Mouse (Mus musculus) hindbrain, embryonic 11.5 days (tissue): ENCODE data around the gene Adamts7. TPM values are rescaled to one million over a fixed set of nuclear protein-coding genes. Genes with fewer than 3 reads are reported as not detected.

ENCODE experiments used
- ATAC-seq: fragments of 200-750 bp; cut with Nextera tagmentation; 2 replicates; pipeline ENCODE4 v1.8.0; 2017; ENCODE audit warnings: mild to moderate bottlenecking, moderate TSS enrichment, moderate library complexity; ENCODE audit not compliant: low FRiP score
- DNase-seq: peaks from one replicate; pipeline ENCODE4 v3.0.0-alpha.2; 2015; ENCODE audit warnings: low spot score
- H3K27ac ChIP-seq: fragments of 300-500 bp; sonication (generic); 2 replicates; pipeline ENCODE4 v1.5.1; 2014; ENCODE audit warnings: mild to moderate bottlenecking, low read depth, low read length
- H3K27me3 ChIP-seq: fragments of 300-500 bp; sonication (generic); 2 replicates; pipeline ENCODE4 v1.6.1; 2014; ENCODE audit warnings: mild to moderate bottlenecking, low read length, moderate library complexity, mixed read lengths; ENCODE audit not compliant: control insufficient read depth, insufficient read depth
- H3K36me3 ChIP-seq: fragments of 300-500 bp; sonication (generic); 2 replicates; pipeline ENCODE4 v1.6.1; 2014; ENCODE audit warnings: mild to moderate bottlenecking, low read length, moderate library complexity, mixed read lengths; ENCODE audit not compliant: control insufficient read depth, insufficient read depth
- H3K4me1 ChIP-seq: fragments of 300-500 bp; sonication (generic); replicated peaks from 2 replicates; pipeline ENCODE4 v1.6.1; 2014; ENCODE audit warnings: low read length, mixed read lengths; ENCODE audit not compliant: control insufficient read depth, insufficient read depth
- H3K4me2 ChIP-seq: fragments of 300-500 bp; sonication (generic); replicated peaks from 2 replicates; pipeline ENCODE4 v1.6.1; 2014; ENCODE audit warnings: mild to moderate bottlenecking, low read depth, low read length
- H3K4me3 ChIP-seq: fragments of 300-500 bp; sonication (generic); 2 replicates; pipeline ENCODE4 v1.5.1; 2014; ENCODE audit warnings: low read depth, low read length
- H3K9ac ChIP-seq: fragments of 300-500 bp; sonication (generic); 2 replicates; pipeline ENCODE4 v1.6.1; 2014; ENCODE audit warnings: low read depth, low read length
- H3K9me3 ChIP-seq: fragments of 300-500 bp; sonication (generic); 2 replicates; pipeline ENCODE4 v1.6.1; 2016; ENCODE audit warnings: low read length; ENCODE audit not compliant: control insufficient read depth
- WGBS: fragments of 180-500 bp; shearing (Covaris S2); extraction: QIAGEN DNeasy Blood & Tissue Kit; methylation state at CpG from one replicate; pipeline ENCODE4 v1.1.7; 2014; 5-methylcytosine and 5-hydroxymethylcytosine counted together
- polyA plus RNA-seq: library from polyadenylated mRNA; unstranded; fragments of >200 nt; fragmentation: Nextera tagmentation; extraction: Ambion mirVana; gene quantifications from 2 replicates; pipeline ENCODE4 v1.2.1, GENCODE M21; 2014

Gene Adamts7
- polyA plus RNA-seq, 1 experiment from 2014 or later, result 10.4 TPM

GRCm38 (mm10) chr9:90166615-90167014, 3.7 kb downstream of the Adamts7 start:
- Histone ChIP-seq H3K9ac (no peak overlapping the region), H3K36me3 (no peaks in the 10 kb centered on the region), H3K9me3 (no peaks in the 10 kb centered on the region), H3K4me3 (no peak overlapping the region), H3K4me1 (0 out of 2 replicates have a peak, but pooled peaks cover 2% of the 10 kb centered on the region), H3K4me2 (no peak overlapping the region), H3K27ac (no peak overlapping the region), H3K27me3 (no peaks in the 10 kb centered on the region)
- ATAC-seq, result no peak
- DNase-seq, result no peak
- 80% methylated on average over 5 of the region's 5 CpGs for WGBS

DNA sequence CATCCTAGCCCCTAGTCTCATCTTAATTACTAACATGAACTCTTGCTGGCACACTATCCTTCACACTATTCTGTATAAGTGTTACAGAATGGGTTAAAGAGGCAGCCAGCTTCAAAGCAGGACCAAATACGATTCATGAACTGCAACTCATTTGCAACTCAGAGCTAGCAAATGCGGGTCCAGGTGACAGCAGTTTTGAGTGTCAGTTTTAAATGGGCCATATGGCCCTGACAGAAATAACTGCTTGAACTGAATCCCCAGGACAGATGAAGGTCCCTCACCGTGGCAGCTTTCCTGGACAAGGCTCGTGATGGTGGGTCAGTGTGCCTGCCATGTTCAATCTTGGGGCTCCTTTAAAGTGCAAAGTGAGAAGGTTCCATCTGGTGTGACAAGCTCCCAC, 7.1 kb downstream of the Adamts7 start:
- no peak for DNase-seq
- Histone ChIP-seq H3K36me3 (no peaks in the 10 kb centered on the region), H3K4me1 (no peaks in the 10 kb centered on the region), H3K27me3 (no peaks in the 10 kb centered on the region), H3K9ac (no peak overlapping the region), H3K4me3 (no peak overlapping the region), H3K4me2 (no peak overlapping the region), H3K9me3 (no peaks in the 10 kb centered on the region), H3K27ac (no peak overlapping the region)
- 79% methylated on average over 4 of the region's 4 CpGs for WGBS
- no peak for ATAC-seq

DNA sequence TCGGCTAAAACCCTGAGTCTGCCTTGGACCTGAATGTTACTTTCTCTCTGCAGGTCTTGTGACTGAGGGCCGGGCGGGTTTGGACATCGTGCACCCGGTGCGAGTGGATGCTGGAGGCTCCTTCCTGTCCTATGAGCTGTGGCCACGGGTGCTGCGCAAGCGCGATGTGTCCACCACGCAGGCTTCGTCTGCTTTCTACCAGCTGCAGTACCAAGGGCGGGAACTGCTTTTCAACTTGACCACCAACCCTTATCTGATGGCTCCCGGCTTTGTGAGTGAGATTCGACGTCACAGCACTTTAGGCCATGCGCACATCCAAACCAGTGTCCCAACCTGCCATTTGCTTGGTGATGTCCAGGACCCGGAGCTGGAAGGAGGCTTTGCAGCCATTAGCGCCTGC, 8.6 kb downstream of the Adamts7 start:
- no peak for ATAC-seq
- Histone ChIP-seq H3K4me3 (no peak overlapping the region), H3K9ac (no peak overlapping the region), H3K4me2 (no peak overlapping the region), H3K27me3 (no peaks in the 10 kb centered on the region), H3K9me3 (no peaks in the 10 kb centered on the region), H3K36me3 (no peaks in the 10 kb centered on the region), H3K4me1 (no peaks in the 10 kb centered on the region), H3K27ac (no peak overlapping the region)
- no peak for DNase-seq
- 97% methylated on average over 19 of the region's 19 CpGs for WGBS

- peaks cover under 1% of the 10 kb centered on the region; the same call in 1 of the 2 replicates for H3K36me3 ChIP-seq
- no peak for DNase-seq
Observed at GRCm38 (mm10) chr9:90172528-90173321, 9.9 kb downstream of the Adamts7 start.

GRCm38 (mm10) chr9:90173330-90173729, 10.5 kb downstream of the Adamts7 start:
- 90% methylated on average over 3 of the region's 3 CpGs for WGBS
- ATAC-seq, result no peak
- Histone ChIP-seq H3K9ac (no peak overlapping the region), H3K27me3 (no peaks in the 10 kb centered on the region), H3K4me2 (no peak overlapping the region), H3K4me3 (no peak overlapping the region), H3K27ac (no peak overlapping the region), H3K4me1 (no peaks in the 10 kb centered on the region), H3K36me3 (peaks cover 2% of the 10 kb centered on the region; the same call in 1 of the 2 replicates), H3K9me3 (no peaks in the 10 kb centered on the region)
- DNase-seq, result no peak

More at GRCm38 (mm10) chr9:90172528-90173321, 9.9 kb downstream of the Adamts7 start:
- WGBS, result 79% methylated on average over 8 of the region's 8 CpGs
- H3K4me1 ChIP-seq, result no peaks in the 10 kb centered on the region
- no peak overlapping the region for H3K4me2 ChIP-seq
- no peak for ATAC-seq
- H3K4me3 ChIP-seq, result no peak overlapping the region
- H3K9me3 ChIP-seq, result no peaks in the 10 kb centered on the region
- H3K9ac ChIP-seq, result no peak overlapping the region
- H3K27ac ChIP-seq, result no peak overlapping the region
- no peaks in the 10 kb centered on the region for H3K27me3 ChIP-seq

- Histone ChIP-seq H3K36me3 (peaks cover 6% of the 10 kb centered on the region; the same call in 1 of the 2 replicates), H3K4me2 (no peak overlapping the region), H3K4me1 (no peaks in the 10 kb centered on the region), H3K9ac (no peak overlapping the region), H3K27ac (no peak overlapping the region), H3K27me3 (no peaks in the 10 kb centered on the region), H3K4me3 (no peak overlapping the region), H3K9me3 (no peaks in the 10 kb centered on the region)
- no peak for ATAC-seq
- WGBS, result 80% methylated on average over 5 of the region's 5 CpGs
- DNase-seq, result no peak
Observed at GRCm38 (mm10) chr9:90179409-90179808, 16.5 kb downstream of the Adamts7 start.

DNA sequence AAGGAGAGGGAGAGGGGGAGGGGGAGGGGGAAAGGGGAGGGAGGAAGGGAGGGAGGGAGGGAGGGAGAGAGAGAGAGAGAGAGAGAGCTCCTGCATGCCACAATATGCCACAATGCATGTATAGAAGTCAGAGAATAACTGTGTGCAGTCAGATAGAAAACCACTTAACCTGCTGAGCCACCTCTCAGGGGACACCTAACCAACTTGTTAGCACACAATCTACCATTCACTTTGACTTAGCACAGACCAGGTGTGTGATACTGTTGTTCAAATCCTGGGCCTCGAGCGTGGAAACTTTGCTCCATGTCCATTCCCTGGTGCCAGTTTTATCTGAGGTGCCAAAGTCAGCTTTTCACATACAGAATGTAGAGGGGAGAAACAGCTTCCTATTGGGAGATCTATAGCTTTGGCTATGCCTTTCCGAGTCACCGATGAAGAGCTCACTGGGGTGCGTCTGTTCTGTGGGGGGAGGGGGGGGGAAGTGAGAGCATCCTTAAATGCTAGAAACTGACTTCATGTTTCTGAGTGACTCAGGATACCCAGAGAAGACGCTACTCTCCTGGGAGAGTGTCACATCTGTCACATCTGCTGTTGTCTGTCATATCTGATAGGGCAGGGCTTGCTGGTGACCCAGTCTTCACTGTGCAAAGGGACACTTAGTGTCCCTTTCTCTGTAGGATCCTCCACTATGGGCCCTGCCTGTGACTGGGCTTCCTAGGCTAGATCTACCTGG, 19.0 kb downstream of the Adamts7 start:
- Histone ChIP-seq H3K36me3 (peaks cover 6% of the 10 kb centered on the region; the same call in 1 of the 2 replicates), H3K9me3 (no peaks in the 10 kb centered on the region), H3K4me2 (no peak overlapping the region), H3K27me3 (no peaks in the 10 kb centered on the region), H3K4me3 (no peak overlapping the region), H3K27ac (no peak overlapping the region), H3K9ac (no peak overlapping the region), H3K4me1 (no peaks in the 10 kb centered on the region)
- WGBS, result 83% methylated on average over 6 of the region's 6 CpGs
- ATAC-seq, result no peak
- no peak for DNase-seq

DNA sequence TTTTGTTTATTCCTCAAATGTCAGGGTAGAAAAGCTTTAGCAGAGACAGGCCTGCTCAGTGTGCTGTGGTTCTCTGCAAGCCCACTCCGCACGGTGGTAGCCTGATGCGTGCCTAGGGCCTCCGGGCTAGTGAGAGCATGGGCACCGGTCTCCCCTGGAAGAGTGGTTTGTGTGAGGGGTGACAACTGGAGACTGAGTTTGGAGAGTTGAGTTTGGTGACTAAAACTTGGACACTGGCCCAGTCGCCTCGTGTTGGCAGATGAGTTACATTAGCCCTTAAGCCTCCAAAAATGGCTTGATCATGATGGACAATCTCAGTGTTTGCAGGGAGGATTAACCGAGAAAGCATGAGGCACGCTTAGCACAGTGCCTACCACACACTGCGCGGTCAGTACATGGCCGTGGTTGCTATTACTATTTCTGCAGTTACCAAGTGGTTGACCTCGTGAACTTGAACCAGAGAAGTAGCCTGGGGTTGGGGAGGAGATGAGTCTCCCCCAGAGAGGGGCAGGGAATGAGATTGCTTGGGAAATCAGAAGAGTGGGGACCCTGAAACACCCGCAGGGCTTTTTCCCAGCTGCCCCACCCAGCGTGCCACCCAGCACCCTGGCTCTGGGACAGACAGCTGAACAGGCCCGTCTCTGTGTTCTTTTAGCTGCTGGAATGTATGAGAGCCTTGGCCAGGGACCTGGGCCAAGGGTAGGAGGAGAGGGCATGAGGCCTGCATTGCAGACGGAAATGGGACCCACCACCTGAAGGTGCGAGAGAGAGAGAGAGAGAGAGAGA, 20.0 kb downstream of the Adamts7 start:
- Histone ChIP-seq H3K27ac (no peak overlapping the region), H3K4me1 (no peaks in the 10 kb centered on the region), H3K4me3 (no peak overlapping the region), H3K9ac (no peak overlapping the region), H3K9me3 (no peaks in the 10 kb centered on the region), H3K4me2 (no peak overlapping the region), H3K36me3 (peaks cover 5% of the 10 kb centered on the region; the same call in 1 of the 2 replicates), H3K27me3 (no peaks in the 10 kb centered on the region)
- ATAC-seq, result no peak
- DNase-seq, result no peak
- 84% methylated on average over 18 of the region's 18 CpGs for WGBS
